Mouse (Mus musculus): ENCODE measurements around the gene Fcer1g. TPM values are rescaled to one million over a fixed set of nuclear protein-coding genes. Genes with fewer than 3 reads are reported as not detected.

The Fcer1g gene
- 56.2 and 58.5 TPM in 2 replicates for polyA plus RNA-seq (2012; rRNA removed)

- WGBS: 85% methylated on average over 14 of the region's 14 CpGs
- no peak for DNase-seq (ENCODE audit: low read depth, low spot score)
Observed at GRCm38 (mm10) chr1:171234126-171234525, at the start of gene Fcer1g. TSS of gene Fcer1g (minus strand) at chr1:171234365.

GRCm38 (mm10) chr1:171283188-171284160 is 49.3 kb upstream of the Fcer1g start:
- 88% methylated on average over 18 of the region's 18 CpGs for WGBS
- no peak for DNase-seq (ENCODE audit: low read depth, low spot score)

GRCm38 (mm10) chr1:171282086-171282805 is 48.1 kb upstream of the Fcer1g start:
- no peak for DNase-seq (ENCODE audit: low read depth, low spot score)
- 69% methylated on average over 18 of the region's 18 CpGs for WGBS

GRCm38 (mm10) chr1:171281528-171281923 is 47.4 kb upstream of the Fcer1g start:
- DNase-seq (ENCODE audit: low read depth, low spot score): peak; percentile 72
- WGBS: under 1% methylated on average over 10 of the region's 10 CpGs

GRCm38 (mm10) chr1:171280916-171281527 is 46.9 kb upstream of the Fcer1g start, which contains the start of gene Ppox:
TSS of gene Ppox (minus strand) at chr1:171281186.
- under 1% methylated on average over 26 of the region's 26 CpGs for WGBS

GRCm38 (mm10) chr1:171280250-171280915 is 46.2 kb upstream of the Fcer1g start:
- 2% methylated on average over 25 of the region's 25 CpGs for WGBS
- no peak for DNase-seq (ENCODE audit: low read depth, low spot score)

More at GRCm38 (mm10) chr1:171280916-171281527, 46.9 kb upstream of the Fcer1g start, which contains the start of gene Ppox:
- peak; percentile 96 for DNase-seq (ENCODE audit: low read depth, low spot score)

- 86% methylated on average over 5 of the region's 5 CpGs for WGBS
- DNase-seq (ENCODE audit: low read depth, low spot score): no peak
Observed at GRCm38 (mm10) chr1:171279721-171280120, 45.6 kb upstream of the Fcer1g start.

GRCm38 (mm10) chr1:171279012-171279705 is 45.0 kb upstream of the Fcer1g start:
- DNase-seq (ENCODE audit: low read depth, low spot score): no peak
- WGBS: 86% methylated on average over 14 of the region's 14 CpGs

GRCm38 (mm10) chr1:171278436-171278835 is 44.3 kb upstream of the Fcer1g start:
- DNase-seq (ENCODE audit: low read depth, low spot score): no peak
- WGBS: 96% methylated on average over 8 of the region's 8 CpGs

GRCm38 (mm10) chr1:171277736-171278135 is 43.6 kb upstream of the Fcer1g start:
- no peak for DNase-seq (ENCODE audit: low read depth, low spot score)
- 86% methylated on average over 10 of the region's 10 CpGs for WGBS

- WGBS: 88% methylated on average over 14 of the region's 14 CpGs
- no peak for DNase-seq (ENCODE audit: low read depth, low spot score)
Observed at GRCm38 (mm10) chr1:171276110-171276748, 42.1 kb upstream of the Fcer1g start.

GRCm38 (mm10) chr1:171275144-171275734 is 41.1 kb upstream of the Fcer1g start:
- no peak for DNase-seq (ENCODE audit: low read depth, low spot score)
- 59% methylated on average over 11 of the region's 11 CpGs for WGBS

GRCm38 (mm10) chr1:171274171-171274570 is 40.0 kb upstream of the Fcer1g start:
- WGBS: 90% methylated on average over 12 of the region's 12 CpGs
- no peak for DNase-seq (ENCODE audit: low read depth, low spot score)

- 79% methylated on average over 3 of the region's 3 CpGs for WGBS
- DNase-seq (ENCODE audit: low read depth, low spot score): no peak
Observed at GRCm38 (mm10) chr1:171272086-171272485, 37.9 kb upstream of the Fcer1g start.

GRCm38 (mm10) chr1:171271622-171272021 is 37.5 kb upstream of the Fcer1g start:
- no peak for DNase-seq (ENCODE audit: low read depth, low spot score)
- 61% methylated on average over 10 of the region's 10 CpGs for WGBS

- DNase-seq (ENCODE audit: low read depth, low spot score): no peak
- 24% methylated on average over 9 of the region's 9 CpGs for WGBS
Observed at GRCm38 (mm10) chr1:171271196-171271595, 37.0 kb upstream of the Fcer1g start.

GRCm38 (mm10) chr1:171270573-171270900 is 36.4 kb upstream of the Fcer1g start:
- DNase-seq (ENCODE audit: low read depth, low spot score): no peak
- under 1% methylated on average over 19 of the region's 19 CpGs for WGBS

Measured in large intestine, adult 2 months (tissue).